Mouse (Mus musculus): ENCODE results near the gene Ndrg3.
"Not testable (repeated sequence)": the region's sequence is repeated elsewhere in the genome, so short reads cannot be mapped to it uniquely, and the experiment has no call there.

Ndrg3 gene

GRCm38 (mm10) chr2:156901344-156901743, 90.5 kb downstream of the Ndrg3 start:
- in situ Hi-C loops (cut with MboI) = no loop called here

- in situ Hi-C loops (cut with MboI) = no loop called here
These were observed 92.7 kb downstream of the Ndrg3 start for GRCm38 (mm10) chr2:156899184-156899583.

GRCm38 (mm10) chr2:156898374-156898773, 93.5 kb downstream of the Ndrg3 start:
- in situ Hi-C loops (cut with MboI) = no loop called here

GRCm38 (mm10) chr2:156897034-156897433, 94.8 kb downstream of the Ndrg3 start:
- in situ Hi-C loops (cut with MboI) = no loop called here

GRCm38 (mm10) chr2:156896384-156896914, 95.4 kb downstream of the Ndrg3 start:
- in situ Hi-C loops (cut with MboI) = no loop called here

- in situ Hi-C loops (cut with MboI) = no loop called here
These were observed 97.2 kb downstream of the Ndrg3 start for GRCm38 (mm10) chr2:156894496-156895265.

GRCm38 (mm10) chr2:156892821-156893220, 99.0 kb downstream of the Ndrg3 start:
- in situ Hi-C loops (cut with MboI) = no loop called here

- in situ Hi-C loops (cut with MboI) = no loop called here
These were observed 99.6 kb downstream of the Ndrg3 start for GRCm38 (mm10) chr2:156892240-156892639.

- in situ Hi-C loops (cut with MboI) = no loop called here
These were observed 103.4 kb downstream of the Ndrg3 start for GRCm38 (mm10) chr2:156888490-156888889.

GRCm38 (mm10) chr2:156887017-156887416, 104.8 kb downstream of the Ndrg3 start, which contains the start of gene Sla2:
TSS of gene Sla2 (minus strand) at chr2:156887192.
- in situ Hi-C loops (cut with MboI) = no loop called here

- in situ Hi-C loops (cut with MboI) = no loop called here
These were observed 105.7 kb downstream of the Ndrg3 start for GRCm38 (mm10) chr2:156886084-156886631.

GRCm38 (mm10) chr2:156885666-156886065, 106.2 kb downstream of the Ndrg3 start:
- in situ Hi-C loops (cut with MboI) = not testable (repeated sequence)

- in situ Hi-C loops (cut with MboI) = no loop called here
These were observed 107.3 kb downstream of the Ndrg3 start for GRCm38 (mm10) chr2:156884396-156885211.

- in situ Hi-C loops (cut with MboI) = no loop called here
These were observed 109.3 kb downstream of the Ndrg3 start for GRCm38 (mm10) chr2:156882431-156883001.

GRCm38 (mm10) chr2:156879541-156879940, 112.3 kb downstream of the Ndrg3 start:
- in situ Hi-C loops (cut with MboI) = no loop called here

GRCm38 (mm10) chr2:156877726-156878125, 114.1 kb downstream of the Ndrg3 start:
- in situ Hi-C loops (cut with MboI) = no loop called here

All from mature B cell (primary cell).